Mouse (Mus musculus): ENCODE results near the gene Tfr2.
"Not testable (repeated sequence)": the region's sequence is repeated elsewhere in the genome, so short reads cannot be mapped to it uniquely, and the experiment has no call there.

Gene Tfr2

DNA sequence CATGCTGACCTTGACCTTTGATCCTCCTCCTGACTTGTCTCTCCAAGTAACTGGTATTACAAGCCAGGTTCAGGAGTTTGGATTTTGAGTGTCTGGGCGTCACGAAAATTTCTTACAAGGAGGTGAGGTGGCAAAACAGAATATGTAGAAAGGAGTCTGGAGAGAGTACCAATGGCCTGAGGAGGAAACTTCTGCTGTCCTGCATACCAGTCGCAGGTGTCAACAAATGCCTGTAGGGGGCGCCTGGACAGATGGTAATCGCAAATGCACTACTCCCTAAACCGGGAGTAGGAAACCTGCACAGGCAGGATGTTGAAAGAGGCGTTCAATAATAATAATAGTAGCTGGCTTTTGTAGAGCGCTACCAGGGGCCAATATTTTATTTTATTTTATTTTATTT lies 15.3 kb downstream of the Tfr2 start:
- DNase-seq (ENCODE audit: low read depth), result peak; percentile 81

DNA sequence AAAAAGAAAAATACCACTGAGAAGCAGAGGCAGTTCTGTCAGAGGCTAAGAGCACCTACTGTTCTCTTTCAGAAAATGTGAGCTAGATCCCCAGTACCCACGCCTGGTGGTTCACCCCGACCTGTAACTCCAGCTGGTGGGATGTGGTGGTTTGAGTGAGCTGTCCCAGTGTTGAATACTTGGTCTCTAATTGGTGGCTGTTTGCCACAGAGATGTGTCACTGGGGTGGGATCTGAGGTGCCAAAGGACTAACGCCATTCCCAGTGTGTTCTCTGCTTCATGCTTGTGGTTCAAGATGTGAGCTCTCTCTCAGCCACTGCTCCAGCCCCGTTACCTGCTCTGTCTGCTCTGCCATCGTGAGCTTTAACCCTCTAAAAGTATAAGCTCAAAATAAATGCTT lies 20.9 kb downstream of the Tfr2 start:
- no peak for DNase-seq (ENCODE audit: low read depth)

DNA sequence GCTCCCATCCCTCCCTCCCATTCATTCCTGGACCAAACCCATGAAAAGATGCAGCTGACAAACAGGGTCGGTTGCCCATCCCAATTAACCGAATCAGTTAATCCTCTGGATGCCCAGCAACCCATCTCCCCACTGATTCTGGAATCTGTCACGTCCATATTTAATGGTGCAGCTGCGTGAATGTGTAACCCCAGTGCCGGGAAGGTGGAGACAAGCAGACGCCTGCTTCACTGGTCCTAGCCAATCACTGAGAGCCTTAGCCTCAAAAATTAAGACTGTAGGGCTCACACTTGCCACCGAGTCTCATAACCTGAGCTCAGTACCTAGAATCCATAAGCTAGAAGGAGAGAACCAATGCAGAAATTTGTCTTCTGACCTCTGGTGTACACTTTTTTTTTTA lies 26.3 kb downstream of the Tfr2 start:
- no peak for DNase-seq (ENCODE audit: low read depth)

DNA sequence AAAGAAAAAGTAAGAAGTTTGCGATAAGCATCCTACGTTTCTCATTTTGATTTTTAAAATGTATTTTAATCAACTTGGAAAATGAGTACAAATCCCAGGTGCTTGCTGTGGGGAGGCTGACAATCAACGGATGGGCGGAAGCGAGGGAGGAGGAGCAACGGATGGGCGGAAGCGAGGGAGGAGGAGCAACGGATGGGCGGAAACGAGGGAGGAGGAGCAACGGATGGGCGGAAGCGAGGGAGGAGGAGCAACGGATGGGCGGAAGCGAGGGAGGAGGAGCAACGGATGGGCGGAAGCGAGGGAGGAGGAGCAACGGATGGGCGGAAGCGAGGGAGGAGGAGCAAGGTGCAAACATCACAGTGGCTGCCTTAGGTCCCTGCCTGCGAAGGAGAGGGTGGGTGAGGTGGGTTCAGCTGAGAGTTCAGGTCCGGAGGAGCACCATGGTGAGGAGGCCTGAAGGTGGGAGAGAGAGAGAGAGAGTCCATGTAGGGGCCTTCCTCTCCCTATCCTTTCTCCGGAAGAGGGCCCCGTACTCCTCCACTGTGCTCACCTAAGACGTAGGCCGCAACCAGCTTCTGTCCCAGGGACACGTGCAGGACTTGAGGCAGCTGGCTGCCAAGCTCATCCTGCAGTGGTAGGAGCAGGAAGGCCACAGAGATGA lies 27.1 kb downstream of the Tfr2 start:
- peak; percentile 89 for DNase-seq (ENCODE audit: low read depth)

DNA sequence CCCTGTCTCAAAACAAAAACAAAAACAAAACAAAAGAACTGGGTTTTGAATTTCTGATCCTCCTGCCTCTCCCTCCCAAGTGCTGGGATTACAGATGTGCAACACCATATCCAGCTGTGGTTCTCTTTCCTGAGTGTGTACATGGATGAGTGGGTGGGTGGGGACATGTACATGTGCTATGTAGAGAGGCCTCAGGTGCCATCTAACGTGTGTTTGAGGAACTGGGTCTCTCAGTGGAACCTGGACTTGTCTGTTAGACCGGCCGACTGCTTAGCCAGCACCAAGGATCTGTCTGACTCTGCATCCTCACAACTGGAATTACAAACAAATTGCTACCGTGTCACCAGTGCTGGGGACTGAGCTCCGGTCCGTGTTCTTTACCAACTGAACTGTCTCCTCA lies 28.0 kb downstream of the Tfr2 start:
- peak; percentile 22 for DNase-seq (ENCODE audit: low read depth)

DNA sequence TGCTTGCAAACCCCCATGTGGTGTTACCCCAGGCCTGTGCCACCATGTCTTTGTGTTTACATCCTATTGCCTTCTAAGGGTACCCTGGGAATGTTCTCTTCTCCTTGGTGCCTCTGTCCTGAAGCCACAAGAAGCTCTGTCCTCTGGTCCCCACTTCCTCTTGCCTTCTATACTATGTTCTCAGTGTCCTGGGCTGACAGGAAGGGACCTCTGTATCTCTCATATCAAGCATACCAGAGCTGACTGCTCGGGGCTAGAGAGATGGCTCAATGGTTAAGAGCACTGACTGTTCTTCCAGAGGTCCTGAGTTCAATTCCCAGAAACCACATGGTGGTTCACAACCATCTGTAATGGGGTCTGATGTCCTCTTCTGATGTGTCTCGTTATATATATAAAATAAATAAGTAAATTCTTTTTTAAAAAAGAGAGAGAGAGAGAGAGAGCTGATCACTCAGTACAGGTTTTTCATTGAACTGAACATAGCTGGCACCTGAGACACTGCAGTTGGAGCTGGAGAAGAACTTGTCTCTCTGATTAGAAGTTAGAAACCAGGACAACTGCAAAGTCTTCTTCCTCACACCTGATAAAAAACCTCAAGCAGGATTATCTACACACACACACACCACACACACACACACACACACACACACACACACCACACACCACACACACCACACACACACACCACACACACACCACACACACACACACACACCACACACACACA lies 28.6 kb downstream of the Tfr2 start:
- DNase-seq (ENCODE audit: low read depth), result peak; percentile 23

DNA sequence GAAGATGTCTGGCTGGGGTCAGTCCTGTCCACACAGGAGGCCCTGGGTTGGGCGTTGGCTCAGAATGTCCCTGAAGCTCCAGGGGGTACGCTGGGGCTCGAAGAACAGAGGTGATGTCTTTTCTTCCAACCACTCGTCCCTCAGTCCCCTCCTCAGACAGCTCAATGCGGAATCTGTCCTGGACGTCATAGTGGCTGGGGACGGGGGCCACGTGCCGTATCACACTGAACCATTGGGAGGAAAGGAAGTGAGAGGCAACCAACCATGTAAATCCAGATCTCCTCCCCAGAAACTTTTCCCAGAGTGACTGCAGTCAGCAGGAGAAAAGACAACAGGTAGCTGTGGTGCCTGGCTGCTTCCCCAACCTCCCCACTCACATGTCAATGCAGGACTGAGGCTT lies 30.0 kb downstream of the Tfr2 start:
- peak; percentile 46 for DNase-seq (ENCODE audit: low read depth)

DNA sequence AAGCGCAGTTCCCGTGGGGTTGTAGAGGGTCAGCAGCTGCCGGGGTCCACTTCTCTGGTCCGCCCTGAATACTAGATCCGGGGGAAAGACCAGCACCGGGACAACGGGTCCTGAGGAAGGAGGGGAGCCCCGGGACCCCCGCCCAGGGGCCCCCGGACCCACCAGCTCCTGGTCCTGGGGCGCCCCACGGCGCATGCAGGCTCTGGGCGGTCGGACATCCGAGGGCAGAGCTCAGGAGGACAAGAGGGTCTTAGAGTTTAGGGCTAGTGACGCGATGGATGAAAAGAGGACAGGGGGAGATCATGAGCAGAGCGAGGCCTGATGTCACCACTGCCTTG lies 30.6 kb downstream of the Tfr2 start:
- no peak for DNase-seq (ENCODE audit: low read depth)

DNA sequence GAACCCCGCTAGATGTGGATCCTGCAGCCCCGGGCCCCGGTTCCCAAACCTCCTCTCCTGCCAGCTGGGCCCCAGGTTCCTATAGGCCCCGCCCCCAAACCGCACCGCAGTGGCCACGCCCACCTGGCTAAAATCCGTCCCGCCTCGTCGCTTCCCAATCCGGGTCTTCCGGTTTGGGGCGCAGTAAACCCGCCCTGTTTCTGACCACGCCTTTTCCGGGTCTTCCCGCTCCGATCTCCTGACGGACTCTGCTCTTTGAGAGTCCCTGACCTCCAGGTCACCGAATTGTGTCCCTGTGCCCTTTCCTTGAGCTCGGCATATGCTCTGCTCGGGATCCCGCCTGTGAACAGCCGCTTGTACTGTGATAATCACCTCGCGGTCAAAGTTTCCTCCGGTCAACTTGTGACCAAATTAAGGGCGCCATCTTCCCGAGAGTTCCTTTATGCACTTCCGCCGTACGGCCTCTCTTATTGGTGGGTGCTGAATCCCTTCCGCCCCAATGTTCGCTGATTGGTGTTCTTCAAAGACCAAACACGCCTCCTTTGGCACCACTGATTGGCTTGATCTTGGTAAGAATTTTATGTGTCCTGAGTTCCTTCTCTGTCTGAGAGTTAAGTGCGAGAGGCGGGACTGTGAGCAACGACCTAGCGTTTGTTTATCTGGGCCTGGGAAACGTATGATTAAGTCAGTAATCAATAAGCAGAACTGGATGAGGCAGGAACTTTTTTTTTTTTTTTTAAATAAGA lies 31.2 kb downstream of the Tfr2 start, which contains the start of gene Mospd3:
Gene Mospd3, minus strand, starts transcription at position 440 of the 746 bp plus-strand sequence.
- peak; percentile 98 for DNase-seq (ENCODE audit: low read depth)

DNA sequence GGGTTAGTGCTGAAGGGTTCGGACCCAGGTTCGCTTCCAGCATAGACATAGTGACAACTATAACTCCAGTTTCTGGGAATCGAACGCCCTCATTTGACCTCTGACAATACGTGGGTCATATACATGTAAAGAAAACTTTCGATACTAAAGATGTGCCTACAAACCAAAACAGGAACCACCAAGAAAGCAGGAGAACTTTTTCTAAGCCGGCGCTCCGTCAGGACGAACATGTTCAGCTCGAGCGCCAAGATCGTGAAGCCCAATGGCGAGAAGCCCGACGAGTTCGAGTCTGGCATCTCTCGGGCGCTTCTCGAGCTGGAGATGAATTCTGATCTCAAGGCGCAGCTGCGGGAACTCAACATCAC lies 31.7 kb downstream of the Tfr2 start:
- DNase-seq (ENCODE audit: low read depth), result no peak

DNA sequence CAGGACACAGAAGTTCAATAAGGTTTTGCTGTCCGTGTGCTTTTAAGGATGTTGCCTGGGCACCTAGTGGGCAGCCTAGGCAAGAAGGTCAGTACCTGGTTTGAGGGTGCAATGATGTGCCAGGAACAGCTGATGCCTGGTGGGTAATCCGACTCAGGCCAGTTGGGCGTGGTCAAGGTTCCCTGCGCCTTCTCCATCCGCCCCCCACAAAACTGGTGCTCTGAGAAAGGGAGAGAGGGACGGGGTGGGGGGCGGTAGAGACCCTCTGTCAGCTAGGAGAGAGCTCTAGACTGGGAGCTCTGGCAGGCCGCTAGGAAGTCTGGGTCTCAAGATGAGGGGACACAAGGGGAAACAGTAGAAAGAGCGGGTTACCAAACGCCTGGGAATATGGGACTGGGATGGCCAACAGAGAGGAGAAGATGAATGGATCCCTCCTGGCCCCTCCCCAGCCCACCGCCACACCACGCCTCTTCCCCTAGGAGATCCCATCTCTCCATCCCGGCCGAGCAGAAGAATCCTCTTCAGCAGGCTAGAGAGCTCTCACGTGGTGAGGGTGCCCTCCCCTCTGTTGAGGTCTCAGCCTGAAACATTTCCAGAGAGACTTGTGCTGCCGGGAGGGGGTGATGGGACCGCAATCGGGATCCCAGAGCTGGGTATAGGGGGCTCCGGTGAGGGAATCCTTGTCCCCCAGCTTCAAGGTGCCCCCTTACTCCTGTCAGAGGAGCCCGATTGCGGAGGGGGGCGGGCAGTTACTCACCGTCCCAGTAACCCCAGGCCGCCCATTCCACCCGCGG lies 38.4 kb downstream of the Tfr2 start:
- no peak for DNase-seq (ENCODE audit: low read depth)

DNA sequence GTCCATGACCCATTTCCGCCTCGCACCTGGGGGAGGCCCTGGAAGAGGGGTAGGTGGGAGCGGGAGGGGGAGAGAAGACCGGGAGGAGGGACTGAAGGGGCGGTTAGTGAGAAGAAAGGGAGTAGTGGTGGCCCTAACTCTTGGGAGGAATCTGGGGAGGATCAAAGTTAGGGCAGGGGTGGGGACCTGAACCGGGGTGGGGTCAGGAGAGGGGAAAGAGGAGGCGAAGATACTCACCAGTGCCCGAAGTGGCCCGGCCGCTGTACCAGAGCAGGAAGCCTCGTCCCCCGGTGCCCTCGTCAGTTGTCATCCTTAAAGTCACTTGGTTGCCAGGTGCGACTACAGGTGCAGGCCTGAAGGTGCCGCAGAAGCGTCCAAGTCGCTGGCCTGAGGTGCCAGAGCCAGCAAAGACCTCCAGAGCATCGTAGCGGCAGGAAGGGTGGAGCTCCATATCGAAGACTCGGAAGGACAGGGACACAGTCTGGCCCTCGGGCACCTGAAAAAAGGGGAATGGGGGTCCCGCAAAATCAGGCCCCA lies 39.1 kb downstream of the Tfr2 start:
- no peak for DNase-seq (ENCODE audit: low read depth)

DNA sequence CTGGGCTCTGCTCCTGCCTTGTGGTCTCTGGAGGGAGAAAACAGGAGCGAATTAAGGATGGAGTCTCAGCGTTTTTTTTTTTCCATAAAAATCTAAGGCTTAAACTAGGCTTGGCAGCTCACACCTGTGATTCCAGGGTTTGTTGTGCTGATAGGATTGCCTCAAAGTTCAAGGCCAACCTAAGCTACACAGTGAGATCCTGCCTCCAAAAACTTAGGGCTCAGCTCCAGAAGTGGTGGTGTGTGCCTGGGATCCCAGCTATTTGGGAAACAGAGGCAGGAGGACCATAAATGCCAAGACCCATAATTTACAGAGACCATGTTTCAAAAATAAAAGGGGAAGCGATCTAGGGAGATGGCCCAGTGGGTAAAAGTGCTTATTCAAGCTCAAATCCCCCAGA lies 39.7 kb downstream of the Tfr2 start:
- no peak for DNase-seq (ENCODE audit: low read depth)

DNA sequence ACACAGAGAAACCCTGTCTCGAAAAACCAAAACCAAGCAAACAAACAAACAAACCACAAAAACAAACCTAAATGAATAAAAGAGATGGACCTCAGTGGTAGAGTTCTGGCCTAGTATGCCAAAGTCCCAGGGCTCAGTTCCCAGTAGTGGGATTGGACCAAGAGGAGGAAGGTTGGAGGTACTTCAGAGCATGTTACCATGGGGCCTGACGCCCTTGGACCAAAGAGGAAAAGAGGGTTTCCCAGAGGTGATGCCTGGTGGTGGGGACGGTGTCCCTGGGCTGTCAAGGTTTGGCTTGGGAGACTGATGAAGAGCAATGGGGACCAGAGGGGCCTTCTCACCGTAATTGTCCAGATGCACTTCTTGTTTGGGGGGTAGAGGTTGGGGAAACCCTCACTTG lies 40.4 kb downstream of the Tfr2 start:
- DNase-seq (ENCODE audit: low read depth), result no peak

DNA sequence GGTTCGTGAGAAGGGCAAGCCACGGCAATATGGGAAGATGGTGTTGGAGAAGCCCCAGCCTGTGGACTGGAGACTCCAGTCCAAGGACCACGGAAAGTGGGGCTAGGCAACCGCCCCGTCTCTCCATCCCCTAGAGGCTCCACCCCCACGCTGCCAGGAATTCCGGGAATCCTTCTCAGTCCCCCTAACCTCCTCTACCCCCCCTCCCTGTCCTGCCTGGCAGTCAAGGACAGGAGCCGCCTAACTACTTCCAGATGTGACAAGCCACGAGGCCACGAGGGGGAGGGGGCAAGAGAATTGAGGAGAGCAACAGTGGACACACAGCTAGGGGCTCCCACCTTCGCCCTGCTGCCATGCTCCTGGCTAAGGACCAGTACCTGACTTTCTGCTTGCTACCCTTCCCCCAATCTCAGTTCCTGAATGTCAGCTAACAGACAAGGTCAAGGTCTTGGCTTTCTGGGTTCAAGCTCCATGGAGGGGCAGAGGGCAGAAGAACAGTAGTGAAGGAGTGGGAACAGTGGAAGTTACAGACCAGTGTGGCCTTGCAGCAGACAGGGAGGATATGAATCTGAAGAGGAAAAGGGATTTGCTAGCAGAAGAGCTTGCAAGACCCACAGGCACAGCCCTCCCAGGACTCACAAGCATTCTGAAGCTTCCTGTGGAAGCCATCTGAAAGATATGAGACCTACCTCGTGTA lies 41.1 kb downstream of the Tfr2 start:
- DNase-seq (ENCODE audit: low read depth), result no peak

DNA sequence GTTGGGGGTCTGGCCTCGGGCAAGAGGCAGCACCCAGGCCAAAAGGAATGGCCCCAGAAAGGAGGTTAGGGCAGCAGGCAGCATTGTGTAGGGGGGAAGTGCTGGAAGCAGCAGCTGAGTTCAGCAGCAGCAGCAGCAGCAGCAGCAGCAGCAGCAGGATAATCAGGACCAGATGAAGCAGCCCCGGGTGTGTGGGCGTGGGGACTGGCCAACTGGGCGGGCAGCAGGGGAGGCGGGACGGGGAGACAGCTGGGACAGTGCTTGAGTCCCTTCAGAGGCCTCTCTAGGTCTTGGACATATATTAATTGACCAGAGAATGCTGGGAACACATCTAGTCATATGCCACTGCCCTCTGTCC lies 41.6 kb downstream of the Tfr2 start:
- no peak for DNase-seq (ENCODE audit: low read depth)

DNA sequence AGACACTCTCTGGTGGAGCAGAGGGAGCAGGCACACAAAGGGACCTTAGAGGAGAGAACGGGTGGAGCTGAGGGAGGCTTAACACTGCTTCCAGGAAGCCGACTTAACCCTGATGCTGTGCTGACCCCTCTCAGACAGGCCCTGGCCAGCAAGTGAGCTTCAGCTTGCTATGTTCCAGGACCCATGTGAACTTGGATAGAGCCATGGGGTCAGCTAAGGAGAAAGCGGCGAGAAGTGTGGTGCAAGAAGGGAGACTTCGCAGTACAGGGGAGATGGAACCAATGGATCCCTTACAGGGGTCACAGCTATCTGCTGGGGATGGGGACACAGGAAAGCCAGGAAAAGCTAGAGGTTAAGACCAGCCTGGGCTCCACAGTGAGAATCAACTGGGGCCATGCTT lies 43.4 kb downstream of the Tfr2 start:
- no peak for DNase-seq (ENCODE audit: low read depth)

DNA sequence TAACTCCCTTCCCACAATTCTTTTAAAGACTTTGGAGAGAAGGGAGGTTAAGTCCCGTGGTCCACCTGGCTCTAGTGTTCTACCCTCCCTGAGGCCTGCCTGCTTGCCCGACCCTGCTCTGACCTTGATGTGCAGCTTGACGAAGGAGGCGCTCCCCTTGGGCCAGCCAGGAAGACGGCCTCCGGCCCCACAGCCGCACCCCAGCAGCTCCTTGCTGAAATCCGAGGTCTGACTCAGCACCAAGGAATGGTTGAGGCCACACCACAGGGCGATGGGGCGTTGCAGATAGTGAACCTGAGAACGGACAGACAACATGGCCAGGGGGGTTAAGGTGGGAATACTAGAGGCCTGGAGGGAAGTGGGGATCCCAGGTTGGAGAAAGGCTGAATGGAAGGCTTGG lies 43.9 kb downstream of the Tfr2 start, which contains the start of gene Pcolce:
Gene Pcolce, minus strand, starts transcription at position 235 of the 400 bp plus-strand sequence.
- DNase-seq (ENCODE audit: low read depth), result no peak

DNA sequence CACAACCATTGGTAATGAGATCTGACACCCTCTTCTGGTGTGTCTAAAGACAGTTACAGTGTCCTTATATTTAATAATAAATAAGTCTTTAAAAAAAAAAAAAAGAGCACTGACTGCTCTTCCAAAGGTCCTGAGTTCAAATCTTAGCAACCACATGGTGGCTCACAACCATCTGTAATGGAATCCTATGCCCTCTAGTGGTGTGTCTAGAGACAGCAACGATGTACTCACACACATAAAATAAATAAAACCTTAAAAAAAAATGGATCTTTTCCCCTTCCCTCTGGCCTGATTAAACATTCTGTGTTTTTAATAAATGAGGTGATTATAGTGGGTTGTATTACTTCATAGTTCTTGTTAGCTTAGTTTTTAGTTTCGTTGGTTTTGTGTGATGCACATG lies 45.3 kb downstream of the Tfr2 start:
- DNase-seq (ENCODE audit: low read depth), result not testable (repeated sequence)

DNA sequence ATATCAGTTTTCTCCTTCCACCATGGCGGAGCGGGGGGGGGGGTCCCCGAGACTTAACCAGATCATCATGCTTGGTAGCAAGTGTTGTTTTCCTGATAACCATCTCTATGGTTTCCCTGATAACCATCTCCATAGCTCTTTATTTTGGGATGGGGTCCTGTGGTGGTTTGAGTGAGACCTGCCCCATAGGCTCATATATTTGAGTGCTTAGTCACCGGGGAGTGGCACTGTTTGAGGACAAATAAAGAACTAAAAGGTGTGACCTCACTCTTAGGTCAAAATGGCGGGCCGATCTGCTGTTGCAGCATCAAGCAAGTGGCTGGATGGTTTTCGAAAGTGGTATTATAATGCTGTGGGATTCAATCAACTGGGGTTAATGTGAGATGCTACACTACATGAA lies 45.7 kb downstream of the Tfr2 start:
- no peak for DNase-seq (ENCODE audit: low read depth)

DNA sequence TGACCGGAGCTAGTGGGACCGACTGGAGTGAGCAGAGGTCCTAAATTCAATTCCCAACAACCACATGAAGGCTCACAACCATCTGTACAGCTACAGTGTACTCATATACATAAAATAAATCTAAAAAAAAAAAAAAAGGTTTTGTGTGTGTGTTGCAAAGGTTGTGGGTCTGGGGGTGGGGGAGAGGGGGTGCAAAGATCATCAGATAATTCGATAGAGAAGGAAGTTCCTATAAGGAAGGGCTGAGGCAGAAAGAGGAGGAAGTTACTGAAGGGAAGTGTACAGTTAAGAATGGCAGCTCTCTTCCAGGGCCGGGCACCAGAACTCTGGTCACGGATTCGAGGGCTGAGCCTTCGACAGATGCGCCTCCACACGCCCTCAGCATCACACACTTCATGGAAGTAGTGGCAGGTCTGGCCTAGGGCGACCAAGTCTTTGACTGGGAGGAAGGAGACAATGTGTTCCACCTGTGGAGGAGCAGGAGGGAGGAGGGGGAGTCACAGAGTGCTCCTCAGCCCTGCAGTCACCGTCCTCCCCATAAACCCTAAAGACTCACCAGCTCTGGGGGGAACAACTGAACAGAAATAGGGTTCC lies 54.4 kb downstream of the Tfr2 start:
- DNase-seq (ENCODE audit: low read depth), result no peak

Measured in naive thymus-derived CD4-positive, alpha-beta T cell, adult 2 months (primary cell).